Mouse (Mus musculus) stomach, embryonic 14.5 days (tissue): ENCODE results near the gene Aunip. TPM values are rescaled to one million over a fixed set of nuclear protein-coding genes. Genes with fewer than 3 reads are reported as not detected.

ENCODE experiments used
- ATAC-seq: fragments of 200-750 bp; cut with Nextera tagmentation; 2 replicates; pipeline ENCODE4 v1.8.0; 2017; ENCODE audit warnings: low read depth, moderate TSS enrichment; ENCODE audit not compliant: insufficient number of reproducible peaks, insufficient read depth, low FRiP score
- H3K27ac ChIP-seq: fragments of 300-500 bp; sonication (generic); 2 replicates; pipeline ENCODE4 v1.5.1; 2014; ENCODE audit warnings: mild to moderate bottlenecking, low read length, moderate library complexity, mixed read lengths
- H3K27me3 ChIP-seq: fragments of 300-500 bp; sonication (generic); 2 replicates; pipeline ENCODE4 v1.6.1; 2014; ENCODE audit warnings: low read length, control low read depth, mixed read lengths; ENCODE audit not compliant: control insufficient read depth, insufficient read depth
- H3K36me3 ChIP-seq: fragments of 300-500 bp; sonication (generic); 2 replicates; pipeline ENCODE4 v1.6.1; 2014; ENCODE audit warnings: mild to moderate bottlenecking, control low read depth, low read length, moderate library complexity, mixed read lengths; ENCODE audit not compliant: control insufficient read depth, insufficient read depth
- H3K4me1 ChIP-seq: fragments of 300-500 bp; sonication (generic); 2 replicates; pipeline ENCODE4 v1.6.1; 2014; ENCODE audit warnings: low read length, control low read depth, mixed read lengths; ENCODE audit not compliant: control insufficient read depth, insufficient read depth
- H3K4me2 ChIP-seq: fragments of 300-500 bp; sonication (generic); replicated peaks from 2 replicates; pipeline ENCODE4 v1.6.1; 2014; ENCODE audit warnings: low read depth, low read length, control low read depth
- H3K4me3 ChIP-seq: fragments of 300-500 bp; sonication (generic); 2 replicates; pipeline ENCODE4 v1.5.1; 2014; ENCODE audit warnings: low read depth, low read length, control low read depth
- H3K9ac ChIP-seq: fragments of 300-500 bp; sonication (generic); replicated peaks from 2 replicates; pipeline ENCODE4 v1.6.1; 2014; ENCODE audit warnings: low read depth, mild to moderate bottlenecking, control low read depth, low read length, moderate library complexity, mixed read lengths
- H3K9me3 ChIP-seq: fragments of 300-500 bp; sonication (generic); 2 replicates; pipeline ENCODE4 v1.6.1; 2016; ENCODE audit warnings: low read depth, low read length, control low read depth; ENCODE audit not compliant: control insufficient read depth
- WGBS: fragments of 180-500 bp; shearing (Covaris S2); extraction: QIAGEN DNeasy Blood & Tissue Kit; methylation state at CpG from one replicate; pipeline ENCODE4 v1.1.7; 2014; 5-methylcytosine and 5-hydroxymethylcytosine counted together
- polyA plus RNA-seq: library from polyadenylated mRNA; unstranded; fragments of >200 nt; fragmentation: Nextera tagmentation; extraction: Ambion mirVana; gene quantifications from 2 replicates; pipeline ENCODE4 v1.2.1, GENCODE M21; 2014

Aunip gene
- polyA plus RNA-seq, 1 experiment from 2014 or later: 4.6 TPM

DNA sequence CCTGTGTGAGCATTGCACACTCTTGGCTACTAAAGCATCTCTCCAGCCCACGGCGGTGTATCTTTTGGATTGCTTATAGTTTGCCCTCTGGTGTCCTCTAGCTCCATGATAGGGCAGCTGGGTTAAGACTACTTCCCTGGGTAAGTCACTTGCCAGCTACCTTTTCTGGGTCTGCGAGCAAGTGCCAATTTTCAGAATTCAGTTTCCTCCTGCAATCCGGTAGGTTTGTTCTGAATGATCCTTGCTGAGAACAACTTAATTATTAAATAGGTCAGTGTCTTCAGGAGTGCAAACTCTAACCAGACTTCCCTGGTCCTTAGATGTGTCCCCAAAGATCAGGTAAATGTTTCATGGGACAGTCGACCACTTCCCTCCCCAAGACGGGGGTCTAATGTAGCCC, 9.7 kb upstream of the Aunip start:
- H3K9ac ChIP-seq: no peak overlapping the region
- no peak overlapping the region for H3K4me3 ChIP-seq
- peaks cover 14% of the 10 kb centered on the region; the same call in 1 of the 2 replicates for H3K4me1 ChIP-seq
- H3K9me3 ChIP-seq: no peaks in the 10 kb centered on the region
- no peaks in the 10 kb centered on the region for H3K27me3 ChIP-seq
- H3K27ac ChIP-seq: no peak overlapping the region
- 90% methylated on average over 6 of the region's 6 CpGs for WGBS
- H3K4me2 ChIP-seq: no peak overlapping the region
- ATAC-seq: no peak
- H3K36me3 ChIP-seq: no peaks in the 10 kb centered on the region

DNA sequence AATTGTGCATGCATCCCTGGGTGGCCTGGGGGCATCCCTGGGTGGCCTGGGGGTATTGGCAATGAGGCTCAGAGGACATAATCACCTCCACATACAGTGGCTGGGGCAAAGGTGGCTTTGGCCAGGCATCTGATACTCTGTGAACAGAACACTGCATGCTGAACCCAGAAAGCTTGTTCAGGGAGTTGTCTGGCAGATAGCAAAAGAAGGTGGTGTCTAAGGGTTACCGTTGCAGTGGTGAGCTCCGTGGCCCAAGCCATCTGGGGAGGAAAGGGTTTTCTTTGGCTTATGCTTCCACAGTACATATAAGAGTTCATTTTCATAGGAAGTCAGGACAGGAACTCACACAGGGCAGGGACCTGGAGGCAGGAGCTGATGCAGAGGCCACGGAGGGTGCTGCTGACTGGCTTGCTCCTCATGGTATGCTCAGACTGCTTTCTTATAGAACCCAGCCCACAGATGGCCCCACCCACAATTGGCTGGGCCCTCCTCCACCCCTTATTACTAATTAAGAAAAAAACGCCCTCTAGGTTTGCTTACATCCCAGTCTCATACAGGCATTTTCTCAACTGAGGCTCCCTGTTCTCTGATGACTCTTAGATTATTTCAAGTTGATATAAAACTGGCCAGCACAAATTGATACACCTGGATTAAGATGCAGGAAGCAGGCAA, 7.0 kb upstream of the Aunip start:
- Histone ChIP-seq H3K4me3 (no peak overlapping the region), H3K27ac (no peak overlapping the region), H3K4me2 (no peak overlapping the region), H3K36me3 (no peaks in the 10 kb centered on the region), H3K9ac (no peak overlapping the region), H3K4me1 (no peaks in the 10 kb centered on the region), H3K9me3 (no peaks in the 10 kb centered on the region), H3K27me3 (no peaks in the 10 kb centered on the region)
- WGBS: 79% methylated on average over 4 of the region's 4 CpGs
- no peak for ATAC-seq

DNA sequence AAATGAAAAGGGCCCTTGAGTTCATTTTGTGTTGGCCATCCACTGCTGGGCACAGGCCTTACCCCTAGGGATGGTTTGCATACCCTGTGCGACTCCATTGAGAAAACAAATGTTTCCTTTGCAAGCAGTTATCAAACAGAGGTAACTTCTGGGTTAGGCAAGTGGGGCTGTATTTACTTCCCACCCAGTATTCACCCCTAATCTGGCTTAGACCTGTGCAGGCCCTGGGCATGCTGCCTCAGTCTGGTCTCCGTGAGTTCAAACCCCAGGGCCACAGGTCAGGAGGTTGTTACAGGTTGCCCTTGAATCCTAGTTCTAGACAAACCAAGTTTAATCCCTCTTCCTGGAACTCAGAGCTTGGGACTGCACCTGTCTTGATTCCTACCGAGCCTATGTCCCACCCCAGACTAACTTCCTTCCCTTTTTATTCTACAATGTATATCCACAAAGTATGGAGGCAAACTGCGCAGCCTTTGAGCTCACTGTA, 5.5 kb upstream of the Aunip start:
- H3K4me2 ChIP-seq: no peak overlapping the region
- no peaks in the 10 kb centered on the region for H3K4me1 ChIP-seq
- no peak overlapping the region for H3K9ac ChIP-seq
- H3K4me3 ChIP-seq: no peak overlapping the region
- no peaks in the 10 kb centered on the region for H3K36me3 ChIP-seq
- H3K9me3 ChIP-seq: no peaks in the 10 kb centered on the region
- no peak overlapping the region for H3K27ac ChIP-seq
- 84% methylated on average over 4 of the region's 4 CpGs for WGBS
- ATAC-seq: no peak
- no peaks in the 10 kb centered on the region for H3K27me3 ChIP-seq

DNA sequence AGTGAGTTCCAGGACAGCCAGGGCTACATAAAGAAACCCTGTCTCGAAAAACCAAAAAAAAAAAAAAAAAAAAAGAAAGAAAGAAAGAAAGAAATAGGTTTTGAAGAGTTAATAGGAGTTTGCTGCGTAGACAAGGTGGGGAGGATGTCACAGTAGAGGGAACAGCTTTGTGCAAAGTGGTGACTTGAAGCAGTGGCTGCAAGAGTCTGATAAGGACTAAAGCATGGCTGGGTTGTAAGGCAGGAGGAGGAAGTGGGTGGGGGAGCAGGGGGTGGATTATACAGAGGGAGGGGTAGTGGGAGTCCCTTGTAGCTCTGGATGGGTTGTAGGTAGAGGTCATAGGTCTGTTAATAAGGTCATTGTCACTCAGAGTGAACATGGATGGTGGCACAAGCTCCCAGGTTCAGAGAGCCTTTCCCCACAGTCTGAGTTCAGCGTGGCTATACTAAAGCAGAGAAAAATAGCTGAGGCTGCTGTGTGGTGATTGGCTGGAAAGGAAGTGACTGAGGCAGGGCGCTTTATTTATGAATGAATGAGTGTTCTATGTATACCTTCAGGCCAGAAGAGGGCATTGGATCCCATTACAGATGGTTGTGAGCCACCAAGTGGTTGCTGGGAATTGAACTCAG, 4.7 kb upstream of the Aunip start:
- no peaks in the 10 kb centered on the region for H3K9me3 ChIP-seq
- no peaks in the 10 kb centered on the region for H3K36me3 ChIP-seq
- no peak overlapping the region for H3K4me2 ChIP-seq
- no peak for ATAC-seq
- H3K27ac ChIP-seq: no peak overlapping the region
- no peaks in the 10 kb centered on the region for H3K27me3 ChIP-seq
- H3K4me3 ChIP-seq: no peak overlapping the region
- no peaks in the 10 kb centered on the region for H3K4me1 ChIP-seq
- H3K9ac ChIP-seq: no peak overlapping the region
- 83% methylated on average over 3 of the region's 4 CpGs for WGBS

DNA sequence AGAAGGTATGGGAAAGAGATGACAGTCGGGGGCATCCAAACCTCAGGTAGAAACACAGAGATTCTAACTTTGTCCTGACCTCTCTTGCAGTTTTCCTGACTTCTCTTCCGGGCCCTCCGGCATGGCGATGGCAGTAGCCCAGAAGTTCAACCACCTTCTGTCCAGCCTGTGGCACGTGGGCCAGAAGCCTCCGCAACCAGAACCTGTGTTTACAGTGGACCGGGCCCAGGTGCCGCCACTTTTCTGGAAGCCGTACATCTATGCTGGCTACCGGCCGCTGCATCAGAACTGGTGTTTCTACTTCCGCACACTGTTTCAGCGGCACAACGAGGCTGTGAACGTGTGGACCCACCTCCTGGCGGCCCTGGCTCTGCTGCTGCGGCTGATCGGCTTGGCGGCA, 4.1 kb upstream of the Aunip start:
- WGBS: 81% methylated on average over 19 of the region's 19 CpGs
- H3K36me3 ChIP-seq: no peaks in the 10 kb centered on the region

DNA sequence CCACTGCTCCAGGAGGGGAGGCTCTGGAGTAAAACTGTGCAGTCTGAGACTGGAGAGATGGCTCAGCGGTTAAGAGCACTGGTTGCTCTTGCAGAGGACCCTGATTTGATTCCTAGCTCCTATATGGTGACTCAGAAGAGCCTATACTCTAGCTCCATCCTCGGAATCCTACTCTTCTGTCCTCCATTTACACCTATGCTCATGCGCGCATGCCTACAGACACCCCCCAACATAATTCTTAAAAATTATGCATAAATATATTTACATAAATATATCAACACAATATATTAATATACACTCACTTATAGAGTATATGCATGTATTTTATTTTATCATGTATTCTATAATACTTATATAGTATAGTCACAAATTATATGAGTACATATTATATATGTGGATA, 403 bp upstream of the Aunip start:
- no peak overlapping the region for H3K9ac ChIP-seq
- peak; percentile 12; the same call in 1 of the 2 replicates for ATAC-seq
- peak overlapping the region; percentile 85; the same call in 1 of the 2 replicates for H3K4me2 ChIP-seq
- no peaks in the 10 kb centered on the region for H3K27me3 ChIP-seq
- H3K4me3 ChIP-seq: no peak overlapping the region
- peaks cover 6% of the 10 kb centered on the region; the same call in 1 of the 2 replicates for H3K4me1 ChIP-seq
- WGBS: 77% methylated on average over 4 of the region's 4 CpGs
- no peak overlapping the region for H3K27ac ChIP-seq
- H3K36me3 ChIP-seq: no peaks in the 10 kb centered on the region
- no peaks in the 10 kb centered on the region for H3K9me3 ChIP-seq

More for the DNA sequence above, 4.1 kb upstream of the Aunip start:
- Histone ChIP-seq H3K27ac (no peak overlapping the region), H3K27me3 (no peaks in the 10 kb centered on the region), H3K4me1 (no peaks in the 10 kb centered on the region), H3K4me3 (no peak overlapping the region), H3K4me2 (no peak overlapping the region), H3K9me3 (no peaks in the 10 kb centered on the region), H3K9ac (no peak overlapping the region)
- no peak for ATAC-seq

DNA sequence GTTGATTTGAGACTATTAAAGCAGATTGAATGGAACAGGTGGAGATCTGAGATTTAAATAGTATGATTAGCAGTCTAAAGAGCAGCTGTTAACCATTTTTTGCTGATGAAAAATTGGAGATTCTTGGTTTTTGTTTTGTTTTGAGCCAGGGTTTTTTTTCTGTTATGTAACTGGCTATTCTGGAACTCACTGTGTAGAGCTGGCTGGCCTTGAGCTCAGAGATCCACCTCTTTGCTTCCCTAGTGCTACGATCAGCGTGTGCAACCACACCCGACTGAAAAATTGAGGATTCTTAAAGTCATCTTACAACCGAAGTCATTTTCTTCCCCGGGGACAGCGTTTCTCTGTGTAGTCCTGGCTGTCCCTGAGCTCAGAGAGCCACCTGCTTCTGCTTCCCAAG, 931 bp downstream of the Aunip start:
- H3K4me2 ChIP-seq: peak overlapping the region; percentile 85
- H3K9ac ChIP-seq: peak overlapping the region; percentile 38; the same call in 1 of the 2 replicates

DNA sequence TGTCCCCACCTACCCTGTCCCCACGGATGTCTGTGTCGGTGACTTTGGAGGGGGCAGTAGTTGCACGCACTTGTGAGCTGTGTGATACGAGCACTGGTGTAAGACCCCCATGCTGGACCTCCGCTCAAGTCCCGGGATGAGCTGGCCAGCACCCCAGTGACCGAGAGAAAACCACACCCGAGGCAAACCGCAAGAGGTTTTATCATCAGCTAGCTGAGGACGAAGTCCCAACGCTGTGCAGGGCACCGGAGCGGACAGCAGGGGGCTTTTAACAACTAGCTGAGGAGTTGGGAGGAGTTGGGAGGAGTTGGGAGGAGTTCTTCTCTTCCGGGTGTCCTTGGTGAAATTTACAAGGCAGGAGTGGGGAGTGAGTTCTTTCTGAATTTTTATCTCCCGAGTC, 2.0 kb downstream of the Aunip start:
- Histone ChIP-seq H3K4me3 (peak overlapping the region; percentile 12; the same call in 1 of the 2 replicates), H3K4me1 (peaks cover 6% of the 10 kb centered on the region; the same call in 1 of the 2 replicates), H3K27me3 (no peaks in the 10 kb centered on the region), H3K36me3 (no peaks in the 10 kb centered on the region), H3K27ac (no peak overlapping the region), H3K9ac (0 out of 2 replicates have a peak overlapping the region, but pooled peaks have one; percentile 14), H3K9me3 (no peaks in the 10 kb centered on the region), H3K4me2 (peak overlapping the region; percentile 35)
- ATAC-seq: no peak
- 15% methylated on average over 15 of the region's 15 CpGs for WGBS

More for the DNA sequence above, 931 bp downstream of the Aunip start:
- Histone ChIP-seq H3K4me3 (peak overlapping the region; percentile 60), H3K27me3 (no peaks in the 10 kb centered on the region), H3K9me3 (no peaks in the 10 kb centered on the region), H3K4me1 (peaks cover 6% of the 10 kb centered on the region; the same call in 1 of the 2 replicates), H3K27ac (no peak overlapping the region), H3K36me3 (no peaks in the 10 kb centered on the region)
- 72% methylated on average over 6 of the region's 6 CpGs for WGBS
- ATAC-seq: no peak
